Mouse (Mus musculus) adrenal gland, postnatal 4 days (tissue): ENCODE data around the gene Bach2. TPM values are rescaled to one million over a fixed set of nuclear protein-coding genes. Genes with fewer than 3 reads are reported as not detected.

Source experiments
- DNase-seq, 2 experiments: peaks; one replicate each; pipeline ENCODE4 v3.0.0; 2021 to 2022; ENCODE audit warnings: low spot score in 2 of 2, mixed read lengths in 2 of 2
- total RNA-seq, 2 experiments: library from RNA; stranded (reverse); gene quantifications; 2 replicates each; pipeline ENCODE4 v1.2.3; 2021

Bach2 gene
- total RNA-seq, 2 experiments from 2014 or later: 14.1 to 14.4 TPM

DNA sequence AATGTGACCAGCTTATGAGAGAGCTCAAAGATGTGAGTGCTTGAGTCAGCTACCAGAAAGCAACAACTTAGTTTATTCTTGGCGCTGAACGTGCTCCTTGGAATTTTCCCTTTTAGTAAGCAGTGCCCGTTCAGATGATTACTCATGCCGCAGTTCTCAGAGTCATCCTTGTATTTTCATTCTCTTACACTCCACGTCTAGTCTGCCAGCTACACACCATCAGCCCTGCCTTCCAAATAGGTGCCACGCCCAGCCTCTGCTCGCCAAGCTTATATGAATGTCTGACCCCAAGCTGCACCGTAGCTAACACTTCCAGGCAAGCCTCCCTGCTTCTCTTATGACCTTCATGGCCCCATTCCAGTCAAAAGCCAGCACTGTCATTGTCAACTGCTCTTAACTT, 227.4 kb downstream of the Bach2 start:
- no peak for DNase-seq

DNA sequence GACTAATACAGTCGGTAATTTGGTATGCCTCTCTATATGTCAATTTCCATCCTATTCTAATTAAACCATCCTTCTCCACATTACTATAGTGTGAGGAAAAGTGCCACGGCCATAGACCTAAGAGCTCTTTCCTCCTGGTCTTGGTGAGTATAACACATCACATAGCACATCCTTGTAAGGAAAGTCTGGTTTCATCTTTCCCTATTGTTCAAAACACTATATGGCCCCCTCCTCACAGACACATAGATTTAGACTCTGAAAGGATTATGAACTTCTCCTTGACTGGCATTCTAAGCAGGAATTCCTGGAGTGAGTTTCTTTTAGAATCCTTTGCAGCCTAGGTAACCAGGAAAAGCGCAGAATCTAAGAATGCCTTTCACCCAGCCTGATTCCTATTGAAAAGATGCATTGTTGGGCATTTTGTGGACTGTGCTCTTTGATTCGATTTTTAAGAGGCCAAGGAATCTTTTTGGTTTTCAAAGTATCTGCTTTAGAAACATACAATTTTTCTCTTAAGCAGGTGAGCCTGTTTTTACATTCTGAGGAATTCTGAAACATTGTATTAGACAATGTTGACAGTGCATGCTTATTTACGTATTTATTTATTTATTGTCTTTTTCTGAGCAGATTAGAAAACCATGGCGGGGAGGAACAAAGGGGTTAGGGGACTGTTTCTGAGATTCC, 239.5 kb downstream of the Bach2 start:
- no peak for DNase-seq

DNA sequence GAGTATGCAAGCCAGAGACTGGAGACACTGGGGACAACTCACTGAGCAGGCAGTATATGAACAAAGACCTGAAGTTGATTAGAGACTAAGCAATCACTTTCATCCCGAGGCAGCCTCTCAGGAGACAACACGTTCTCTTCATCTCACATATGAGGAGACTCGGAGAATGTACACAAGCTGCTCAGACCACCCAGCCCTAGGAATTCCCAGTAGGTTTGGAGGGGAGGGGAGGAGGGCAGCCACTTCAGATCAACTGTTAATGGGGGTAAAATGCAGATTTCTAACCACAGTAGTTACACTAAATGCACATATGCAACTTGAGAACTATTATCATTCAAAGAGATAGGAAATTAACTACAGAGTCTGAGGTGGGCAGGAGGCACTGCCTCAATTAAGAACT, 240.6 kb downstream of the Bach2 start:
- DNase-seq: no peak

DNA sequence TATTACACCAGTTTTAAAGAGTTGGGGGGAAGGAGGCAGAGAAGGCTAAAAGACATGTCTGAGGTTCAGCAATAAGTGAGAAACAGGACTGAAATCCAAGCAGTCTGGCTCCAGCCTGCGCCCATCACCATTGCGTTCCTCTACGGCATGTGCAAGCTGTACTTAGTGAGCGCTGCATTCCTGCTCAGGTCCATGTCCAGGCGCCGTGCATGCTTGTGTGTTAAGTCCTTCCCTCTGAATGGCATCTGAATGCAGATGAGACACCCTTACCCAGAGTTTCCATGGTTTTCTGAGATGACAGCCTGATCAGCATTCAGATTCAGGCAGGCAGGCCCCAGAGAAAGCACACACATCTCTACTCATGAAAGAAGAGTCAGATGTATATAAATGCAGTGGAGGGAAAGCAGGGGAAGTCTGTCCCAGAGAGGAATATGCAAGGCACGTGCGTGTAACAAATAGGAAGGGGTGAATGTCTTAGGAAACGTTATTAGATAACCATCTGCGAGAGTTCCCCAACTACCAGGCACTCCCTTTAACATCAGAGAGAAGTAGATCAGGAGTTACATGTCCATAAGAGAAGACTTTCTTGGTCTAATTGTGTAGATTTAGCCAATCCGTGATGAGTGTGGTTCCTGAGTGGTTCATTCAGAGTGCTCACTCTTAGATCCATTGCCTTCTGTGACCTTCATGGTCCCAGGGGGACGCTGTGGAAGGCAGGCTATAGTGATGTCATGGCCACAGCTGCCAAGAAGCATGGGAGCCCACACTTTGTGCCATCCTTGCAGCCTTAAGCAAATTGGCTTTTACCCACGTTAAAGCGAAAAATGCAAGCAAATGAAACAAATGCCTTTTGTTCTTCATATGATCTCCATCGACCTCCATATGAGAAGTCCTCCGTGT, 241.4 kb downstream of the Bach2 start:
- DNase-seq: no peak

DNA sequence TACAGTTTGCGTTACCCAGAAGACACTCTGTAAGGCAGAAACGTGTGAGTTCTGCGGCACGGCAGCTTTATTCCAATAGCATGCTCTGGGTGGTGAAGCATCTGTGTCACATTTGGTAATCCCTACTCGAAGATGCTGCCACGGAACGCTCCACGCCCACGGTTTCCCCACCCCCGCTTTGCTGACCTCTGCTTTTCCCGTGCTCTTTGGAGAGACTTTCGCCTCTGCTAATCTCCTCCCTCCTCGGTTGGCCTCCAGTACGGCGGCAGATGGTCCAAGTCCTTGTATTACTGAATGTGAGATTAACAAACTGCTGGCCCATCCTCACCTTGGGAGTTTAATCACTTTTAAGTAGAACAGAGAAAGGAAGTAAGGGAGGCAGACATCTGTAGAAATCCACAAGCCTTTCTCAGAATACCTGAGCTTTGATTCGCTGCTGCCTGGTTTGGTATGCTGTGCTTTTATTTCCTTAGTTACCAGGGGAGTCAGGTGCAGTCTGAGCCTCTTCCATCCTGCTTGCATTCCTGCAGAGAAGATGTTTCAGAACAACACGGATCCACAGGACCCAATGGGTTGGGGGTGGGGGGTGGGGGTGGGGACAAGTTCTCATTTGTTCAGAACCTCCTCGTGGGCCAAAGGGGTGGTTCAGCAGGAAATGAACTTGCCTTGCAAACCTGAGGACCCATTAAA, 242.9 kb downstream of the Bach2 start:
- DNase-seq: no peak

DNA sequence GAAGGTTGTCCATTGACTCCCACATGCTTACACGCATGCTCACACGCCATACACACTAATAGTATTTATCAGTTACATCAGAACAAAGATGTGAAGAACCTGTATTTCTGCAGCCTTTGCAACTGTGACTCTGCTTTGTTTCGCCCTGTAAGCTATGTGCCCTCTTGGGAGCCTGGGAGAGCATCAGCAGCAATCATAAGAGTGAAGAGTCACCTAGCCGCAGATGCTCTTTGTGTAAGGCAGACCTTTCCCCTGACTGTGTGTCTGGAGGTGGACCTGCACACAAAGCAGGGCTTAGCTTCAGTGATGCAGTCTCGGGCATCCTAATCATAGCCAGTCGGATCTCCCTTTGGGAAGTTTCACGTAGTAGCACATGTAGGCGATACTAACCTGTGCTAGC, 243.5 kb downstream of the Bach2 start:
- DNase-seq: no peak

DNA sequence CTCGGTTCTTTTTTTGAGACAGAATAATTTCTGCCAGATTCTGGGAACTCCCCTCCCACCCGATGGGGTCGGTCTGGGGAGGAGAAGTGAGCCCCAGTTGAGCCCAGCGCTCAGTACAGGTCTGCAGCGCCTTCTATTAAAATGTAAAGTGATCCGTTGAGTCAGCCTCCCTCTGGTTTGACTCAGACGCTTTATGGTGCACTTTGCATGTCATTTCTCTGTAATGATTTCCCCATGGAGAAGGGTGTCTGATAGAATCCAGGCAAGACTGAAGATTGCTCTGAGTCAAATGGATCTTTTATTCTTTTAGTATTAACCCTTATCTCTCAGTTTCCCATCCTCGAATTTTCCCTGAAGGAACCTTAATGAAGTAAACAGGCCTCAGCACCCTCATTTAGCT, 244.3 kb downstream of the Bach2 start:
- DNase-seq: no peak

DNA sequence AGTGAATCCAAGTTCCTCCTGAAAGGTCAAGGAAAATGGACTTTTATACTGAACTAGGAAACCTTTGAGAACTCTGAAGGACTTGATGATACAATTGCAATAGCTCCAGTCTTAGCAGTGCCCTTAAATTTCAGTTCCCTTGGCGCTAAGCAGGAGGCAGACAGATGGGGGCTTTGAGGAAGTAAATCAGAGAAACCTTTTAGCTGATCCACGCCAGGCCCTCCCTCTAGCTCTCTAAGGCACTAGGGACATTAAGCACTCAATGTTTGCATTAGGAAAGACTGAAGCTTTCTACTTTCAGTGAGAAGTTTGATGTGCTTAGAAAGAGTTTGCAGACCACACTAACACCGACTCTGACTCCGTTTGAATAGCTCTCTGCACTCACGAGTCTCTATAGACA, 247.2 kb downstream of the Bach2 start:
- no peak for DNase-seq

DNA sequence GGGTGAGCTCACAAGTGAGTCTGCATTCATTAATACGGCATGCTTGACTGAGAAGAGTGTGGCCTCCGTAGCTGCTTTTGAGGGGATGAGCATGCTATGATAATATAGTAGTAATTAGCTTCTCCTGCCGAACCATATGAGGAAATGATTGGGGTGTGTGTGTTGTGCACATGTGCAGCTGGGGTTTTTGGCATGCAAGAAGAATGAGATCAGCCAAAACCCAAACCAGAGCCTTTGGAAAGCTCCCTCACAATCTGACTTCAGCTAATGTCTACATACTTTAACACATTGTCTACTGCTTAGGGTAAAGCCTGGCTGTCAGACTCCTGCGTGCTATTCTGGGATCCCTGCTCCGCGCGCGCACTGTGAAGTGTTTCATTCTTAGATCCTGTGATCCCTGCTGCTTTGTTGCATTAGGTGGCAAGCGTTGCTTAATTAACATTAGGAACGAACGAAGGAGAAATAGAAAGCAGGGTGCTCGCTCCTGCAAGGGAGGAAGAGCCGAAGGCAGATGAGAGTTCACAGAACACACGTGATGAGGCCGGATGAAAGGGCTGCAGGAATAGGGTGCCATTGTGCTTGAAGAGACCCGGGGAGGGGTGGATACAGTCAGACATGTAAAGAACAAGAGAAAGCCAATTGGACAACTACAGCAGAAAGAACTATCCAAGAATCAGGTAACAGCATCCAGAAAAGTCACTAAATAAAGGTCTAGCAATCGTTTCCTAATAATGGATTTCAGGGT, 248.2 kb downstream of the Bach2 start:
- no peak for DNase-seq

DNA sequence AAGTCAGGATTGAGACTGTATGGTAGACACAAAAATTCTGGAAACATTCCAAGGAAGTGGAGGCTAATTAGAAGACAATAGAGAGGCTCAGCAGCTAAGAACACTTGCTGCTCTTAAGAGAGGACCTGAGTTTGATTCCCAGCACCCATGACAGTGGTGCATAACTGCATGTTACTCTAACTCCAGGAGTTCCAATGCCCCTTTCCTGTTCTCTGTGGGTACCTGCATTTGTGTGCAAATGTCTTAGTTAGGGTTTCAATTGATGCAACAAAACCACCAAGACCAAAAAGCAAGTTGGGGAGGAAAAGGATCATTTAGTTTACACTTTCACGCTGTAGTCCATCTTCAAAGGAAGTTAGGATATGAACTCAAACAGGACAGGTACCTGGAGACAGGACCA, 250.6 kb downstream of the Bach2 start:
- no peak for DNase-seq

DNA sequence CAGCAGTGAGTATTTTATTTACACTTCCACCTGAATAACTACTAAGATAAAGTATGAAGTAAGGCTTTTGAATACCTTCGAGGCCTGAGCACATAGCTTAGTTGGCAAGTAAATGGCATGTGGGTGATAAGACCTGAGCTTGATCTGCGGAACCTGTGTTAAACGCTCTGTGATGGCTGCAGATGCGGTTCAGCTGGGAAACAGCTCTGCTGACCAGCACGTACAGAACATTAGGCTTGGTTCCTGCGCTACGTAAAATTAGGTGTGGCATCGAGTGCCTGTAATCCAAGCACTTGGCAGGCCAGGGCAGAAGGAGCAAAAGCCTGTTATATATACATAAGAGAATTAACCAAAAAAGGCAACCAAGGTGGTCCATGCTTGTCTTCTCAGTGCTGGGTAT, 252.6 kb downstream of the Bach2 start:
- DNase-seq: no peak

DNA sequence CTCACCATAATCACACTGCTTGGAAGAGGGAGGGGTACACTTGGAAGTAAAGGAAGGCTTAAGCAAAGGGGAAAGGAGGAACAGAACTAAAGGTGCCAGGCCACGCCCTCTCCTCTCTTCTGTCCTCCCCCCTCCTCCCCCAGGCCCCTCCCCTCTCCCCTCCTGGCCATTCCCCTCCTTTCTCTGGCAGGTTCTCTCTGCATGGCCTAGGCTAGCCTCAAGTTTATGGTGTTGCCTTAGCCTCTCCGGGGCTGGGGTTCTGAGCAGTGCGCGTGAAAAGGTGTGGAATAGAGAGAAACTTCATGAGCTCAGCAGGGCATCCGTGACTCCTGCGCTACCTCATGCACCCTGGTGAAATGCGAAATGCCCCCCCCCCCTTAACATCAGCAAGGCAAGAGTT, 254.2 kb downstream of the Bach2 start:
- no peak for DNase-seq

DNA sequence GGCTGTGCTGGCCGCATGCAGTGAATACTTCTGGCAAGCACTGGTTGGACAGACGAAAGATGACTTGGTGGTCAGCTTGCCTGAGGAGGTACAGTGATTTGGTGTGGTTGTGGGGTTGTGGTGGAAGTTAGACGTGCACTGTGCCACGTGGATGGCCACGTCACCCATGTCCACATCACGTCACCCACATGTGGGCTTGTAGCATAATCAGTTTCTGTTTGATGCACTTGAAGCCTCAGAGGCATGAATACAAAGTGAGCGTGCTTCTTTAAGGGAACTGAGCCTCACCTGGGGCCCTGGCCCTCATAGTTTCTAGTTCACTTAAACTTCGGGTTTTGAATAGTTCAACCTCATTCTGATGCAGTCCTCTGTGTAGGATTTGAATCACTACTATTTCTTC, 263.2 kb downstream of the Bach2 start:
- no peak for DNase-seq

DNA sequence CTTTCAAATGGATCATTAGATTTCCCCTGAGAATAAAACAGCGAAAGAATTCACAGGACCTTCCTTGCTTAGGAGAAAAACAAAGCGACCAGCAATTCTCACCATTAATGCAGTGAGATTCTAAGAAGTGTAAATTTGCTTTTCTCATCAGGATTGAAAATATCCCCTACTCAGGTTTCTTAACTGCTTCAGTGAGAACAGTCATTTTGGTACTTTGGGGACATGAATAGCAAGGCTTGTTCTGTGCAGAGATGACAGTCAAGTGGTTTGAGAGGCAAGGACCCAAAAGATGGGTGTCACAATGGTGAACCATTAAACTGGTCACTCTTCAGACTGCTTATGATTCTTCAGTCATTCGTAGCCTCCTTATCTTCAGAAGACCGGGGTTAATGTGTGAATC, 263.6 kb downstream of the Bach2 start:
- no peak for DNase-seq

DNA sequence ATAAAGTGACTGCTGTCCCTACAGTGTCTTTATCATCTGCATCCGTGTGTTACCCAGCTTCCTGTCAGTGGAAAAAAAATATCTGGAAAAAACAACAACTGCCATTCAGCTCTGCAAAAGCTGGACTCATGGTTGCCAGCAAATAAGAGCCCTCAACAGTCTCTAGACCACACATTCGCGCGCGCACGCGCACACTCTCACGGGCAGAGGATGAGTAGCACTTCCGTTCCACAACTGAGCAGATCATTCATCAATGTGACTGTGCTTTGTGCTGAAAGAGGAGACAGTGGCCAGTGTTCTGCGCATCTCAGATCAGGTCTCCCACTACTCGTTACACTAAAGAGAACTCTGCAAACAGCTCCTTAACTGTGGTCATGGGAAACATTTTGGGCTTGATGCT, 265.6 kb downstream of the Bach2 start:
- DNase-seq: no peak

DNA sequence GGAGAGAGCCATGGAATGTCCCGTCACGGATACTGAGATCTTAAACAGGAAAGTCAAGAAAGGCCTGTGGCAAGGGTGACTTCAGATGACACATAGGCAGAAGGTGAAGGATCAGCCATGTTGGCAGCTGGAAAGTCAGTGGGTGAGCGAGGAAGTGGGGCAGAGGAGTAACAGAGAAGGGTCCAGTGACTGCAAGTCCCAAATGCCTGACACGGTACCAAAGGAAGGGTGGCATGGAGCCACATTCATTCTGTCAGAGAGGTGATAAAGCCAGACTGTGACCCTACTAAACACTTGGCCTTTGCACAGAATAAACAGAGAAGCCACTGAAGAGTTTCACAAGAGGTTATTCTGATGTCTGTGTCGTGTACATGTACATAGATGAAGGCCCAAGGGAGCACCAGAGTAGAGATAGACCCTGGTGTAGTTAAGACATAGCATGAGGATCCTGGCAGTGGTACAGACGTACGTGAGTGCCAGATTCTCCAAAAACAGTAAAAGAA, 267.8 kb downstream of the Bach2 start:
- DNase-seq: no peak

DNA sequence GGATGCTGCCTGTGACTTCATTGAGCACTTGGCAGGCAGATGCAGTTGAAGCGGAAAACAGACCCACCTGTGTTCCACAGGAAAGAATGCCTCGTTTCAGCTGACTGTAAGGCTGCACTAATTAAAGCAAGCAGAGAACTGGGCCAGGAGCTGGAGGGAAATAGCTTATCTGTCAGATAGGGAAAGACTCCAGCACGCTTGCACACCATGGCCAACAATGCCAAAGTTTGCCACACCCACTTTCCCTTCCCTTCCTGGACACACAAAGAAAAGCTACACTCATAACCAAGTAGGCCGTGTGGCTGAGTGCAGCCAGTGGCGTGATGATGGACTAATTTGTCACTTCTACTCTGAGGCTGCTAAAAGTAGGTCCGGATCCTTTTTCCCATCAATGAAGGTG, 268.4 kb downstream of the Bach2 start:
- DNase-seq: no peak

DNA sequence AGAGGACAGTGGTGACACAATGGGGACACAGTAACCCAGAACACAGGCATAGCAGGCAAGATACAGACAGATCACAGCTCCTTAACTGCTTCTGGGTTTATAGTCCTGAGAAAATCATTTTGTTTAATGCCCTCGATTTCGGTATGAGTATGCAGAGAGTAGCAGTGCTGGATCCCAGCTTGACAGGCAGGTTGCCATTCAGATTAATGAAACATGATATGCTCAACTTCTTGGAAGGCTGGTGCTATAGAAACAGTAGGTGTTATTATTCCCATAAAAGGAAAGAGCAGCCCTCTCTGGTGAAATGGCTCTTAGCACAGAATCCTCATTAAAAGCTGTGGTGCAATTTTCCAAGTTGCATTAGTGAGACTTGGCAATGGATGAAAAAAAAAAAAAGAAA, 270.0 kb downstream of the Bach2 start:
- no peak for DNase-seq

DNA sequence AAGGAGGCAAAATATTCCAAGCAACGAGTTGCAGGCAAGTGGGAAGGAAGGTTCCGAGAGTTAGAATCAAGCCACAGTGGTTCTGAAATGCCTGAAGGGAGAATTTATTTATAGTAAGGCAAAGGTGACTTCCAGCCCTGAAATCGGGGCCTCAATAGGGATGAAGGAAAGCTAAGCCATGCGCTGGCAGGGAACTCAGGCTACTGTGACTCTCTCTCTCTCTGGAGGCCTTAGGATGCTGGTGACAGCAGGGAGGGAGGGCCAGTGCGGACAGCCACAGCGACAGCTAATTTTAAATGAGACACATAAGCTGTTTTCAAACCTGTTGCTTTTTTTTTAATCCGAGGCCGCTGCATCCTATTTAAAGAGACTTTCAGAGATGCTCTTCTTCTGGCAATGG, 270.4 kb downstream of the Bach2 start:
- DNase-seq: no peak

DNA sequence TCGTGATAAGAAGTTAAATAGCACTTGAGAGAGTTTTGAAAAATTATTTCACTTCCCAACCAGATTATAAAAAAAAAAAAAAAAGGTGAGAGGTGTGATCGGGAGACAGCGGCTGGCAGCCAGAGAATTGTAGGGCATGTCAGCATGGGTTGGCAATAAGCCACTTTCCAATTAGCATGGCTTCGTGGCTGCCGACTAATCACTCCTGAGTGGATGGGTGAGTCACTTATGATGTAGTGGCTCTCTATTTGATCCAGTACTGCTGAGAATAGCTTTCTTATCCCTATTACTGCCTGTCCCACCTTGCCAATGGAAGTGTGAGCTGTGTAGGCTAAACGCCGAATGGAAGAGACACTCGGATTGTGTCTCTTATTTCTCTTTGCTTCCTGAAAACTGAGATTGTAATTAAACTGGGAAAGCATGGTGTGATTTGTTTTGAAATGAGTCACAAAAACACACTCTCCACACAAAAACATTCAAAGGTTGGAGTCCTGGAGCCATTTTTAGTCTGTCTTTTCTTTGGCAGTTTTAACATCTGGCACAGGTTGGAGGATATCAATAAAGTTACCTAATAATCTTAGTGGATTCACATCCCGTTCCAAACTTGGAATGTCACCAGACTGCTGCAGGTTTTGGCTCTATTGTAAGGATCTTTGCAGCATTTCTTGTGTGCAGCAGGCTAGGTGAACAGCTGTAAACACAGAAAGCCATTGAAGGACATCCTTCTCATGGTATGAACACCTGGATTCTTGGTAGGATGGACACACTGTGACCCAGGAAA, 271.4 kb downstream of the Bach2 start:
- no peak for DNase-seq
